Mouse (Mus musculus) erythroid progenitor cell, adult 5-6 weeks (primary cell): ENCODE data around the gene Gast. TPM values are rescaled to one million over a fixed set of nuclear protein-coding genes. Genes with fewer than 3 reads are reported as not detected.

Experiments
- total RNA-seq, 2 experiments: library from RNA; stranded (forward) in 1 of 2; stranded (reverse) in 1 of 2; fragments of 150-400 nt in 1 of 2; fragments of 186-747, 209-891 nt in 1 of 2; gene quantifications; 2 replicates each; pipeline versions ENCODE4 v1.2.3 to v1.2.4; 2015 to 2017; ENCODE audit warnings: low replicate concordance in 2 of 2

The Gast gene
- total RNA-seq, 2 experiments from 2014 or later, result not detected

Other genes starting within 250 kb of the Gast start
- not detected in 2 replicates for gene Krt32, start 246.2 kb upstream of the Gast start, total RNA-seq (2015; ENCODE audit: low replicate concordance)
- gene Krt32, start 246.2 kb upstream of the Gast start, total RNA-seq (2017; ENCODE audit: low replicate concordance), result not detected in 2 replicates
- gene Krt35, start 238.2 kb upstream of the Gast start, total RNA-seq (2015; ENCODE audit: low replicate concordance), result not detected in 2 replicates
- not detected in 2 replicates for gene Krt35, start 238.2 kb upstream of the Gast start, total RNA-seq (2017; ENCODE audit: low replicate concordance)
- gene Krt36, start 228.8 kb upstream of the Gast start, total RNA-seq (2015; ENCODE audit: low replicate concordance), result not detected in 2 replicates
- not detected in 2 replicates for gene Krt36, start 228.8 kb upstream of the Gast start, total RNA-seq (2017; ENCODE audit: low replicate concordance)
- gene Krt13, start 212.8 kb upstream of the Gast start, total RNA-seq (2015; ENCODE audit: low replicate concordance), result not detected in 2 replicates
- not detected in 2 replicates for gene Krt13, start 212.8 kb upstream of the Gast start, total RNA-seq (2017; ENCODE audit: low replicate concordance)
- not detected in 2 replicates for gene Krt15, start 198.5 kb upstream of the Gast start, total RNA-seq (2015; ENCODE audit: low replicate concordance)
- not detected in 2 replicates for gene Krt15, start 198.5 kb upstream of the Gast start, total RNA-seq (2017; ENCODE audit: low replicate concordance)
- not detected in 2 replicates for gene Krt19, start 185.7 kb upstream of the Gast start, total RNA-seq (2015; ENCODE audit: low replicate concordance)
- gene Krt19, start 185.7 kb upstream of the Gast start, total RNA-seq (2017; ENCODE audit: low replicate concordance), result not detected in 2 replicates
- not detected in 2 replicates for gene Krt9, start 141.2 kb upstream of the Gast start, total RNA-seq (2015; ENCODE audit: low replicate concordance)
- not detected in 2 replicates for gene Krt9, start 141.2 kb upstream of the Gast start, total RNA-seq (2017; ENCODE audit: low replicate concordance)
- gene Krt14, start 126.9 kb upstream of the Gast start, total RNA-seq (2015; ENCODE audit: low replicate concordance), result not detected in 2 replicates
- not detected in 2 replicates for gene Krt14, start 126.9 kb upstream of the Gast start, total RNA-seq (2017; ENCODE audit: low replicate concordance)
- not detected in 2 replicates for gene Krt16, start 85.5 kb upstream of the Gast start, total RNA-seq (2015; ENCODE audit: low replicate concordance)
- gene Krt16, start 85.5 kb upstream of the Gast start, total RNA-seq (2017; ENCODE audit: low replicate concordance), result not detected in 2 replicates
- not detected in 2 replicates for gene Krt17, start 73.4 kb upstream of the Gast start, total RNA-seq (2015; ENCODE audit: low replicate concordance)
- gene Krt17, start 73.4 kb upstream of the Gast start, total RNA-seq (2017; ENCODE audit: low replicate concordance), result not detected in 2 replicates
- not detected in 2 replicates for gene Krt42, start 64.5 kb upstream of the Gast start, total RNA-seq (2015; ENCODE audit: low replicate concordance)
- not detected in 2 replicates for gene Krt42, start 64.5 kb upstream of the Gast start, total RNA-seq (2017; ENCODE audit: low replicate concordance)
- 1,616 and 1,886 TPM in 2 replicates for gene Eif1, start 14.5 kb upstream of the Gast start, total RNA-seq (2015; ENCODE audit: low replicate concordance)
- gene Eif1, start 14.5 kb upstream of the Gast start, total RNA-seq (2017; ENCODE audit: low replicate concordance), result 389 and 952 TPM in 2 replicates
- gene Hap1, start 21.7 kb downstream of the Gast start, total RNA-seq (2015; ENCODE audit: low replicate concordance), result not detected in 2 replicates
- 0.13 TPM in 1 of 2 replicates, not detected in the other for gene Hap1, start 21.7 kb downstream of the Gast start, total RNA-seq (2017; ENCODE audit: low replicate concordance)
- gene Jup, start 63.4 kb downstream of the Gast start, total RNA-seq (2015; ENCODE audit: low replicate concordance), result 7.2 and 10.1 TPM in 2 replicates
- 1.9 and 5.5 TPM in 2 replicates for gene Jup, start 63.4 kb downstream of the Gast start, total RNA-seq (2017; ENCODE audit: low replicate concordance)
- gene P3h4, start 80.4 kb downstream of the Gast start, total RNA-seq (2015; ENCODE audit: low replicate concordance), result not detected in 2 replicates
- gene P3h4, start 80.4 kb downstream of the Gast start, total RNA-seq (2017; ENCODE audit: low replicate concordance), result not detected in 2 replicates
- gene Fkbp10, start 81.3 kb downstream of the Gast start, total RNA-seq (2015; ENCODE audit: low replicate concordance), result not detected in 2 replicates
- not detected in 2 replicates for gene Fkbp10, start 81.3 kb downstream of the Gast start, total RNA-seq (2017; ENCODE audit: low replicate concordance)
- gene Nt5c3b, start 107.4 kb downstream of the Gast start, total RNA-seq (2015; ENCODE audit: low replicate concordance), result 2.5 TPM in 2 replicates
- gene Nt5c3b, start 107.4 kb downstream of the Gast start, total RNA-seq (2017; ENCODE audit: low replicate concordance), result 0.26 TPM in 1 of 2 replicates, not detected in the other
- gene Klhl10, start 107.5 kb downstream of the Gast start, total RNA-seq (2015; ENCODE audit: low replicate concordance), result not detected in 2 replicates
- gene Klhl10, start 107.5 kb downstream of the Gast start, total RNA-seq (2017; ENCODE audit: low replicate concordance), result not detected in 2 replicates
- gene Klhl11, start 138.3 kb downstream of the Gast start, total RNA-seq (2015; ENCODE audit: low replicate concordance), result 2.5 and 5.0 TPM in 2 replicates
- 12.1 and 15.7 TPM in 2 replicates for gene Klhl11, start 138.3 kb downstream of the Gast start, total RNA-seq (2017; ENCODE audit: low replicate concordance)
- gene Acly, start 193.6 kb downstream of the Gast start, total RNA-seq (2015; ENCODE audit: low replicate concordance), result 17.6 and 38.2 TPM in 2 replicates
- 18.1 and 22.0 TPM in 2 replicates for gene Acly, start 193.6 kb downstream of the Gast start, total RNA-seq (2017; ENCODE audit: low replicate concordance)
- not detected in 2 replicates for gene Ttc25, start 211.2 kb downstream of the Gast start, total RNA-seq (2015; ENCODE audit: low replicate concordance)
- gene Ttc25, start 211.2 kb downstream of the Gast start, total RNA-seq (2017; ENCODE audit: low replicate concordance), result not detected in 2 replicates
- 3.6 and 23.1 TPM in 2 replicates for gene Cnp, start 240.5 kb downstream of the Gast start, total RNA-seq (2015; ENCODE audit: low replicate concordance)
- 14.1 and 14.4 TPM in 2 replicates for gene Cnp, start 240.5 kb downstream of the Gast start, total RNA-seq (2017; ENCODE audit: low replicate concordance)